Mouse (Mus musculus) right cerebral cortex, postnatal 14 days (tissue): ENCODE data around the gene Med13l.

Source experiments
- DNase-seq: peaks from one replicate; pipeline ENCODE4 v3.0.0; 2022

Gene Med13l

GRCm38 (mm10) chr5:118560385-118561085 lies at the start of gene Med13l:
Gene Med13l (plus strand): TSS chr5:118560679.
- peak; percentile 63 for DNase-seq

GRCm38 (mm10) chr5:118510969-118511368 lies 49.5 kb upstream of the Med13l start:
- no peak for DNase-seq

- no peak for DNase-seq
These were observed 47.5 kb upstream of the Med13l start for GRCm38 (mm10) chr5:118513005-118513404.

GRCm38 (mm10) chr5:118513629-118514526 lies 46.6 kb upstream of the Med13l start:
- DNase-seq: peak; percentile 43

- DNase-seq: no peak
These were observed 46.0 kb upstream of the Med13l start for GRCm38 (mm10) chr5:118514527-118514831.

- DNase-seq: no peak
These were observed 45.6 kb upstream of the Med13l start for GRCm38 (mm10) chr5:118514842-118515241.

- DNase-seq: peak; percentile 69
These were observed 45.2 kb upstream of the Med13l start for GRCm38 (mm10) chr5:118515280-118515721.

GRCm38 (mm10) chr5:118516066-118516465 lies 44.4 kb upstream of the Med13l start:
- no peak for DNase-seq

GRCm38 (mm10) chr5:118516470-118516869 lies 44.0 kb upstream of the Med13l start:
- DNase-seq: no peak

GRCm38 (mm10) chr5:118520457-118520856 lies 40.0 kb upstream of the Med13l start:
- no peak for DNase-seq

GRCm38 (mm10) chr5:118524400-118524799 lies 36.1 kb upstream of the Med13l start:
- no peak for DNase-seq

- DNase-seq: no peak
These were observed 34.8 kb upstream of the Med13l start for GRCm38 (mm10) chr5:118525634-118526033.

GRCm38 (mm10) chr5:118526504-118526903 lies 34.0 kb upstream of the Med13l start:
- no peak for DNase-seq

- DNase-seq: no peak
These were observed 31.2 kb upstream of the Med13l start for GRCm38 (mm10) chr5:118529241-118529640.

GRCm38 (mm10) chr5:118532125-118532524 lies 28.4 kb upstream of the Med13l start:
- no peak for DNase-seq

- DNase-seq: peak; percentile 65
These were observed 27.8 kb upstream of the Med13l start for GRCm38 (mm10) chr5:118532659-118533058.

GRCm38 (mm10) chr5:118534407-118534921 lies 26.0 kb upstream of the Med13l start:
- DNase-seq: no peak

GRCm38 (mm10) chr5:118535130-118535529 lies 25.3 kb upstream of the Med13l start:
- no peak for DNase-seq

GRCm38 (mm10) chr5:118538487-118538886 lies 22.0 kb upstream of the Med13l start:
- no peak for DNase-seq

- no peak for DNase-seq
These were observed 16.7 kb upstream of the Med13l start for GRCm38 (mm10) chr5:118543816-118544215.

- no peak for DNase-seq
These were observed 10.0 kb upstream of the Med13l start for GRCm38 (mm10) chr5:118550493-118550892.

GRCm38 (mm10) chr5:118553290-118553689 lies 7.2 kb upstream of the Med13l start:
- no peak for DNase-seq

GRCm38 (mm10) chr5:118555305-118555704 lies 5.2 kb upstream of the Med13l start:
- DNase-seq: no peak

GRCm38 (mm10) chr5:118556387-118556937 lies 4.0 kb upstream of the Med13l start:
- DNase-seq: no peak
